Mouse (Mus musculus) thymus, postnatal 0 days (tissue): ENCODE data around the gene Limk2. TPM values are rescaled to one million over a fixed set of nuclear protein-coding genes. Genes with fewer than 3 reads are reported as not detected.

ENCODE experiments used
- DNase-seq: peaks from one replicate; pipeline ENCODE4 v3.0.0-alpha.2; 2015; ENCODE audit warnings: low spot score
- polyA plus RNA-seq: library from polyadenylated mRNA; unstranded; fragments of >200 nt; fragmentation: Nextera tagmentation; extraction: Ambion mirVana; gene quantifications from 2 replicates; pipeline ENCODE4 v1.2.1, GENCODE M21; 2015

Limk2 gene
- polyA plus RNA-seq, 1 experiment from 2014 or later = 47.0 TPM

GRCm38 (mm10) chr11:3373591-3374292 lies 35.2 kb downstream of the Limk2 start:
- no peak for DNase-seq

- DNase-seq = no peak
These were observed 37.2 kb downstream of the Limk2 start for GRCm38 (mm10) chr11:3371599-3372295.

- DNase-seq = peak; percentile 80
These were observed 37.9 kb downstream of the Limk2 start for GRCm38 (mm10) chr11:3370928-3371598.

- DNase-seq = no peak
These were observed 38.8 kb downstream of the Limk2 start for GRCm38 (mm10) chr11:3370162-3370561.

- DNase-seq = no peak
These were observed 39.5 kb downstream of the Limk2 start for GRCm38 (mm10) chr11:3369449-3369848.

- no peak for DNase-seq
These were observed 40.0 kb downstream of the Limk2 start for GRCm38 (mm10) chr11:3368983-3369382.

GRCm38 (mm10) chr11:3366411-3366810 lies 42.6 kb downstream of the Limk2 start:
- DNase-seq = no peak

- no peak for DNase-seq
These were observed 46.1 kb downstream of the Limk2 start for GRCm38 (mm10) chr11:3362854-3363253.

- DNase-seq = peak; percentile 58
These were observed 55.9 kb downstream of the Limk2 start for GRCm38 (mm10) chr11:3352990-3353585.

- no peak for DNase-seq
These were observed 56.9 kb downstream of the Limk2 start for GRCm38 (mm10) chr11:3352131-3352530.

- DNase-seq = no peak
These were observed 59.7 kb downstream of the Limk2 start for GRCm38 (mm10) chr11:3349343-3349695.

GRCm38 (mm10) chr11:3348576-3349342 lies 60.2 kb downstream of the Limk2 start:
- DNase-seq = no peak

GRCm38 (mm10) chr11:3347835-3348195 lies 61.2 kb downstream of the Limk2 start:
- DNase-seq = no peak

GRCm38 (mm10) chr11:3347091-3347834 lies 61.7 kb downstream of the Limk2 start:
- DNase-seq = peak; percentile 86

- DNase-seq = no peak
These were observed 62.6 kb downstream of the Limk2 start for GRCm38 (mm10) chr11:3346351-3346750.

GRCm38 (mm10) chr11:3344916-3345315 lies 64.1 kb downstream of the Limk2 start:
- no peak for DNase-seq

GRCm38 (mm10) chr11:3341476-3341875 lies 67.5 kb downstream of the Limk2 start:
- no peak for DNase-seq

GRCm38 (mm10) chr11:3337961-3338360 lies 71.0 kb downstream of the Limk2 start:
- DNase-seq = no peak

GRCm38 (mm10) chr11:3337173-3337955 lies 71.6 kb downstream of the Limk2 start:
- no peak for DNase-seq

- DNase-seq = no peak
These were observed 72.4 kb downstream of the Limk2 start for GRCm38 (mm10) chr11:3336602-3337001.
